Mouse (Mus musculus): ENCODE data around the gene Nlgn1.

Gene Nlgn1

GRCm38 (mm10) chr3:26332400-26333238 is at the start of gene Nlgn1:
TSS of gene Nlgn1 (minus strand) at chr3:26332460.
- no peak for DNase-seq (ENCODE audit: low spot score)

GRCm38 (mm10) chr3:26378272-26378671 is 46.0 kb upstream of the Nlgn1 start:
- DNase-seq (ENCODE audit: low spot score), result no peak

- DNase-seq (ENCODE audit: low spot score), result no peak
Measured at GRCm38 (mm10) chr3:26355082-26355481, 22.8 kb upstream of the Nlgn1 start.

GRCm38 (mm10) chr3:26354483-26355030 is 22.3 kb upstream of the Nlgn1 start:
- no peak for DNase-seq (ENCODE audit: low spot score)

GRCm38 (mm10) chr3:26337495-26337894 is 5.2 kb upstream of the Nlgn1 start:
- no peak for DNase-seq (ENCODE audit: low spot score)

GRCm38 (mm10) chr3:26333239-26333811 is 1.1 kb upstream of the Nlgn1 start:
- DNase-seq (ENCODE audit: low spot score), result no peak

- DNase-seq (ENCODE audit: low spot score), result no peak
Measured at GRCm38 (mm10) chr3:26331177-26332061, 841 bp downstream of the Nlgn1 start.

- no peak for DNase-seq (ENCODE audit: low spot score)
Measured at GRCm38 (mm10) chr3:26330863-26331176, 1.4 kb downstream of the Nlgn1 start.

- no peak for DNase-seq (ENCODE audit: low spot score)
Measured at GRCm38 (mm10) chr3:26330019-26330418, 2.2 kb downstream of the Nlgn1 start.

GRCm38 (mm10) chr3:26324510-26324909 is 7.8 kb downstream of the Nlgn1 start:
- DNase-seq (ENCODE audit: low spot score), result no peak

GRCm38 (mm10) chr3:26317397-26317796 is 14.9 kb downstream of the Nlgn1 start:
- no peak for DNase-seq (ENCODE audit: low spot score)

- no peak for DNase-seq (ENCODE audit: low spot score)
Measured at GRCm38 (mm10) chr3:26297869-26298268, 34.4 kb downstream of the Nlgn1 start.

GRCm38 (mm10) chr3:26270894-26271795 is 61.1 kb downstream of the Nlgn1 start:
- no peak for DNase-seq (ENCODE audit: low spot score)

- DNase-seq (ENCODE audit: low spot score), result no peak
Measured at GRCm38 (mm10) chr3:26246564-26246963, 85.7 kb downstream of the Nlgn1 start.

- DNase-seq (ENCODE audit: low spot score), result no peak
Measured at GRCm38 (mm10) chr3:26243274-26243673, 89.0 kb downstream of the Nlgn1 start.

- no peak for DNase-seq (ENCODE audit: low spot score)
Measured at GRCm38 (mm10) chr3:26230006-26230405, 102.3 kb downstream of the Nlgn1 start.

- no peak for DNase-seq (ENCODE audit: low spot score)
Measured at GRCm38 (mm10) chr3:26228827-26229226, 103.4 kb downstream of the Nlgn1 start.

GRCm38 (mm10) chr3:26228172-26228781 is 104.0 kb downstream of the Nlgn1 start:
- no peak for DNase-seq (ENCODE audit: low spot score)

- no peak for DNase-seq (ENCODE audit: low spot score)
Measured at GRCm38 (mm10) chr3:26223500-26223899, 108.8 kb downstream of the Nlgn1 start.

- no peak for DNase-seq (ENCODE audit: low spot score)
Measured at GRCm38 (mm10) chr3:26216231-26216630, 116.0 kb downstream of the Nlgn1 start.

- no peak for DNase-seq (ENCODE audit: low spot score)
Measured at GRCm38 (mm10) chr3:26202702-26203101, 129.6 kb downstream of the Nlgn1 start.

All from ovary, postnatal 36 days (tissue).